In genomic region chr2:63701861-63702260, GRCm38 (mm10) we compare ENCODE assay signal across 8 mouse cellular contexts.
DNase-seq lines count a peak whose midpoint lies in the region; ATAC-seq and TF ChIP-seq lines count a peak whose summit lies in the region.

No protein-coding gene starts in this region.

- no peak overlapping the region for H3K9ac ChIP-seq in kidney, embryonic 14.5 days (ENCODE audit: low read depth, low read length)
- H3K9ac ChIP-seq in kidney, postnatal 0 days (ENCODE audit: low read depth, low read length) = 0 out of 2 replicates have a peak overlapping the region, but pooled peaks have one; percentile 31
- no peak overlapping the region for H3K9ac ChIP-seq in neural tube, embryonic 11.5 days (ENCODE audit: low read length)

- H3K9me3 ChIP-seq in kidney, embryonic 14.5 days (ENCODE audit: control insufficient read depth, low read length) = no peaks in the 10 kb centered on the region
- no peaks in the 10 kb centered on the region for H3K9me3 ChIP-seq in forebrain, embryonic 10.5 days
- no peaks in the 10 kb centered on the region for H3K9me3 ChIP-seq in kidney, postnatal 0 days (replicated peaks; ENCODE audit: low read length)
- H3K9me3 ChIP-seq in neural tube, embryonic 11.5 days (ENCODE audit: control insufficient read depth, low read length) = no peaks in the 10 kb centered on the region

- H3K27me3 ChIP-seq in kidney, embryonic 14.5 days (ENCODE audit: control insufficient read depth, insufficient read depth, low read length) = no peaks in the 10 kb centered on the region
- H3K27me3 ChIP-seq in forebrain, embryonic 10.5 days (ENCODE audit: poor library complexity, severe bottlenecking) = 0 out of 2 replicates have a peak, but pooled peaks cover 3% of the 10 kb centered on the region
- H3K27me3 ChIP-seq in kidney, postnatal 0 days (ENCODE audit: insufficient read depth, low read length) = no peaks in the 10 kb centered on the region
- H3K27me3 ChIP-seq in neural tube, embryonic 11.5 days (ENCODE audit: control insufficient read depth, insufficient read depth, low read length) = no peaks in the 10 kb centered on the region

- no peaks in the 10 kb centered on the region for H3K36me3 ChIP-seq in kidney, embryonic 14.5 days (ENCODE audit: control insufficient read depth, insufficient read depth, low read length)
- H3K36me3 ChIP-seq in forebrain, embryonic 10.5 days (replicated peaks) = no peaks in the 10 kb centered on the region
- no peaks in the 10 kb centered on the region for H3K36me3 ChIP-seq in kidney, postnatal 0 days (ENCODE audit: insufficient read depth, low read length)
- H3K36me3 ChIP-seq in neural tube, embryonic 11.5 days (ENCODE audit: control insufficient read depth, insufficient read depth, low read length) = no peaks in the 10 kb centered on the region

- peak overlapping the region; percentile 34; the same call in 1 of the 2 replicates for H3K4me3 ChIP-seq in kidney, embryonic 14.5 days (ENCODE audit: low read length)
- H3K4me3 ChIP-seq in forebrain, embryonic 10.5 days = peak overlapping the region; percentile 51
- H3K4me3 ChIP-seq in kidney, postnatal 0 days (replicated peaks; ENCODE audit: low read depth, low read length) = peak overlapping the region; percentile 33
- no peak overlapping the region for H3K4me3 ChIP-seq in neural tube, embryonic 11.5 days (ENCODE audit: low read depth, low read length)

- no peak for TF ChIP-seq CTCF in kidney, postnatal 0 days (IDR thresholded peaks at IDR 0.05; ENCODE audit: low read depth)

- 26% methylated on average over 13 of the region's 13 CpGs for WGBS in kidney, embryonic 14.5 days
- WGBS in forebrain, embryonic 10.5 days = 34% methylated on average over 13 of the region's 13 CpGs
- 28% methylated on average over 13 of the region's 13 CpGs for WGBS in kidney, postnatal 0 days
- WGBS in neural tube, embryonic 11.5 days = 14% methylated on average over 13 of the region's 13 CpGs

- ATAC-seq in kidney, embryonic 14.5 days (ENCODE audit: low FRiP score, low TSS enrichment) = peak; percentile 44; the same call in 1 of the 2 replicates
- ATAC-seq in kidney, postnatal 0 days (replicated peaks; ENCODE audit: low FRiP score, low read depth) = no peak
- ATAC-seq in neural tube, embryonic 11.5 days (ENCODE audit: insufficient read depth, low FRiP score, low TSS enrichment) = peak; percentile 32; the same call in 1 of the 2 replicates

- no peak for DNase-seq in kidney, postnatal 25 days
- DNase-seq in forebrain, embryonic 10.5 days (ENCODE audit: extremely low spot score, low spot score) = no peak
- peak; percentile 11 for DNase-seq in kidney, postnatal 0 days (ENCODE audit: low spot score)
- peak; percentile 23 for DNase-seq in neural tube, embryonic 11.5 days (ENCODE audit: low spot score)
- no peak for DNase-seq in thymus, postnatal 4 days
- no peak for DNase-seq in thymus, postnatal 36 days
- no peak for DNase-seq in cerebellum, postnatal 4 days (ENCODE audit: low spot score in 2 of 2)

- H3K4me1 ChIP-seq in kidney, embryonic 14.5 days (ENCODE audit: control insufficient read depth, insufficient read depth, low read length) = 0 out of 2 replicates have a peak, but pooled peaks cover 5% of the 10 kb centered on the region
- H3K4me1 ChIP-seq in forebrain, embryonic 10.5 days = peaks cover 36% of the 10 kb centered on the region
- 0 out of 2 replicates have a peak, but pooled peaks cover 3% of the 10 kb centered on the region for H3K4me1 ChIP-seq in kidney, postnatal 0 days (replicated peaks; ENCODE audit: insufficient read depth, low read length)
- 0 out of 2 replicates have a peak, but pooled peaks cover 3% of the 10 kb centered on the region for H3K4me1 ChIP-seq in neural tube, embryonic 11.5 days (ENCODE audit: control insufficient read depth, insufficient read depth, low read length)

- H3K4me2 ChIP-seq in kidney, embryonic 14.5 days (replicated peaks; ENCODE audit: low read depth, low read length) = peak overlapping the region; percentile 64
- H3K4me2 ChIP-seq in kidney, postnatal 0 days (ENCODE audit: low read length) = peak overlapping the region; percentile 76
- H3K4me2 ChIP-seq in neural tube, embryonic 11.5 days (ENCODE audit: low read depth) = peak overlapping the region; percentile 35

- H3K27ac ChIP-seq in kidney, embryonic 14.5 days (ENCODE audit: low read depth, low read length) = peak overlapping the region; percentile 31; the same call in 1 of the 2 replicates
- H3K27ac ChIP-seq in forebrain, embryonic 10.5 days = peak overlapping the region; percentile 88
- peak overlapping the region; percentile 19; the same call in 1 of the 2 replicates for H3K27ac ChIP-seq in kidney, postnatal 0 days
- H3K27ac ChIP-seq in neural tube, embryonic 11.5 days (ENCODE audit: low read depth, low read length) = no peak overlapping the region; the same call in 1 of the 2 replicates

Comparison
In these comparisons a context has a peak if more than half of its experiments do, and no peak if none do; other contexts are left out.
1. DNase-seq: peak in kidney, postnatal 0 days (single experiment) and neural tube, embryonic 11.5 days (single experiment); none in kidney, postnatal 25 days (0 of 2), forebrain, embryonic 10.5 days (single experiment), thymus, postnatal 4 days (single experiment), thymus, postnatal 36 days (0 of 2) and cerebellum, postnatal 4 days (0 of 2).
2. Peak in every context shown above with its lines, with median percentiles within 50 percentile points of each other: H3K4me2 ChIP-seq.